Mouse (Mus musculus) embryonic facial prominence, embryonic 10.5 days (tissue): ENCODE data around the gene Lnpk. TPM values are rescaled to one million over a fixed set of nuclear protein-coding genes. Genes with fewer than 3 reads are reported as not detected.

Experiments
- DNase-seq: peaks from one replicate; pipeline ENCODE4 v3.0.0-alpha.2; 2017; ENCODE audit warnings: low spot score
- H3K27ac ChIP-seq: fragments of 300-500 bp; sonication (generic); replicated peaks from 2 replicates; pipeline ENCODE4 v1.5.1; 2016; ENCODE audit warnings: mild to moderate bottlenecking
- H3K27me3 ChIP-seq: fragments of 300-500 bp; sonication (generic); replicated peaks from 2 replicates; pipeline ENCODE4 v1.6.1; 2016; ENCODE audit warnings: low read depth, mild to moderate bottlenecking; ENCODE audit not compliant: poor library complexity, severe bottlenecking
- H3K36me3 ChIP-seq: fragments of 300-500 bp; sonication (generic); replicated peaks from 2 replicates; pipeline ENCODE4 v1.6.1; 2016; ENCODE audit warnings: mild to moderate bottlenecking, moderate library complexity
- H3K4me1 ChIP-seq: fragments of 300-500 bp; sonication (generic); 2 replicates; pipeline ENCODE4 v1.6.1; 2016
- H3K4me3 ChIP-seq: fragments of 300-500 bp; sonication (generic); 2 replicates; pipeline ENCODE4 v1.5.1; 2016; ENCODE audit warnings: mild to moderate bottlenecking, moderate library complexity
- H3K9me3 ChIP-seq: fragments of 300-500 bp; sonication (generic); 2 replicates; pipeline ENCODE4 v1.6.1; 2016; ENCODE audit warnings: mild to moderate bottlenecking
- WGBS: fragments of 180-500 bp; shearing (Covaris S2); methylation state at CpG from one replicate; pipeline ENCODE4 v1.1.7; 2016; 5-methylcytosine and 5-hydroxymethylcytosine counted together
- polyA plus RNA-seq: library from polyadenylated mRNA; unstranded; fragments of >200 nt; fragmentation: Nextera tagmentation; extraction: Ambion mirVana; gene quantifications from 2 replicates; pipeline ENCODE4 v1.2.1, GENCODE M21; 2016

Lnpk gene
- polyA plus RNA-seq, 1 experiment from 2014 or later = 35.3 TPM

GRCm38 (mm10) chr2:74570390-74570789, 8.8 kb downstream of the Lnpk start:
- Histone ChIP-seq H3K27me3 (no peaks in the 10 kb centered on the region), H3K36me3 (peaks cover 39% of the 10 kb centered on the region), H3K4me1 (no peaks in the 10 kb centered on the region), H3K27ac (no peak overlapping the region), H3K9me3 (no peaks in the 10 kb centered on the region), H3K4me3 (no peak overlapping the region)
- no peak for DNase-seq
- WGBS = 73% methylated on average over 4 of the region's 4 CpGs

- peaks cover 39% of the 10 kb centered on the region for H3K36me3 ChIP-seq
- H3K27me3 ChIP-seq = no peaks in the 10 kb centered on the region
- DNase-seq = no peak
- no peak overlapping the region for H3K4me3 ChIP-seq
- no peak overlapping the region for H3K27ac ChIP-seq
- H3K4me1 ChIP-seq = no peaks in the 10 kb centered on the region
- no peaks in the 10 kb centered on the region for H3K9me3 ChIP-seq
- WGBS = 92% methylated on average over 2 of the region's 2 CpGs
Measured at GRCm38 (mm10) chr2:74559822-74560221, 19.4 kb downstream of the Lnpk start.

- DNase-seq = no peak
- no peaks in the 10 kb centered on the region for H3K9me3 ChIP-seq
- H3K27me3 ChIP-seq = no peaks in the 10 kb centered on the region
- H3K27ac ChIP-seq = no peak overlapping the region
- 91% methylated on average over 2 of the region's 2 CpGs for WGBS
- peaks cover 43% of the 10 kb centered on the region for H3K36me3 ChIP-seq
- H3K4me1 ChIP-seq = no peaks in the 10 kb centered on the region
- H3K4me3 ChIP-seq = no peak overlapping the region
Measured at GRCm38 (mm10) chr2:74559092-74559491, 20.1 kb downstream of the Lnpk start.

GRCm38 (mm10) chr2:74557451-74557850, 21.8 kb downstream of the Lnpk start:
- H3K4me1 ChIP-seq = no peaks in the 10 kb centered on the region
- 71% methylated on average over 2 of the region's 2 CpGs for WGBS
- H3K36me3 ChIP-seq = peaks cover 45% of the 10 kb centered on the region
- no peak for DNase-seq
- no peaks in the 10 kb centered on the region for H3K9me3 ChIP-seq
- H3K27ac ChIP-seq = no peak overlapping the region
- H3K4me3 ChIP-seq = no peak overlapping the region
- H3K27me3 ChIP-seq = no peaks in the 10 kb centered on the region

GRCm38 (mm10) chr2:74551929-74552328, 27.3 kb downstream of the Lnpk start:
- Histone ChIP-seq H3K27me3 (no peaks in the 10 kb centered on the region), H3K27ac (no peak overlapping the region), H3K9me3 (no peaks in the 10 kb centered on the region), H3K36me3 (peaks cover 33% of the 10 kb centered on the region), H3K4me3 (no peak overlapping the region), H3K4me1 (no peaks in the 10 kb centered on the region)
- DNase-seq = no peak

- Histone ChIP-seq H3K4me1 (no peaks in the 10 kb centered on the region), H3K27ac (no peak overlapping the region), H3K36me3 (peaks cover 21% of the 10 kb centered on the region), H3K4me3 (no peak overlapping the region), H3K27me3 (no peaks in the 10 kb centered on the region), H3K9me3 (no peaks in the 10 kb centered on the region)
- DNase-seq = no peak
- 64% methylated on average over 2 of the region's 2 CpGs for WGBS
Measured at GRCm38 (mm10) chr2:74548306-74548705, 30.9 kb downstream of the Lnpk start.

GRCm38 (mm10) chr2:74508302-74508701, 70.9 kb downstream of the Lnpk start:
- Histone ChIP-seq H3K4me3 (no peak overlapping the region), H3K4me1 (peaks cover 9% of the 10 kb centered on the region; the same call in 1 of the 2 replicates), H3K36me3 (no peaks in the 10 kb centered on the region), H3K27ac (no peak overlapping the region), H3K9me3 (no peaks in the 10 kb centered on the region), H3K27me3 (no peaks in the 10 kb centered on the region; the same call in 1 of the 2 replicates)
- DNase-seq = no peak
- 63% methylated on average over 5 of the region's 5 CpGs for WGBS

- H3K4me1 ChIP-seq = peaks cover 9% of the 10 kb centered on the region; the same call in 1 of the 2 replicates
Measured at GRCm38 (mm10) chr2:74506439-74506838, 72.8 kb downstream of the Lnpk start.

GRCm38 (mm10) chr2:74500307-74500706, 78.9 kb downstream of the Lnpk start:
- H3K4me1 ChIP-seq = no peaks in the 10 kb centered on the region
- H3K27me3 ChIP-seq = no peaks in the 10 kb centered on the region
- DNase-seq = no peak
- H3K4me3 ChIP-seq = no peak overlapping the region
- H3K27ac ChIP-seq = no peak overlapping the region
- H3K9me3 ChIP-seq = no peaks in the 10 kb centered on the region
- 89% methylated on average over 2 of the region's 2 CpGs for WGBS
- H3K36me3 ChIP-seq = no peaks in the 10 kb centered on the region

More at GRCm38 (mm10) chr2:74506439-74506838, 72.8 kb downstream of the Lnpk start:
- no peaks in the 10 kb centered on the region for H3K9me3 ChIP-seq
- H3K4me3 ChIP-seq = no peak overlapping the region
- H3K27ac ChIP-seq = no peak overlapping the region
- no peak for DNase-seq
- 41% methylated on average over 8 of the region's 8 CpGs for WGBS
- no peaks in the 10 kb centered on the region for H3K36me3 ChIP-seq
- H3K27me3 ChIP-seq = no peaks in the 10 kb centered on the region; the same call in 1 of the 2 replicates

- Histone ChIP-seq H3K36me3 (no peaks in the 10 kb centered on the region), H3K4me1 (no peaks in the 10 kb centered on the region), H3K4me3 (no peak overlapping the region), H3K27me3 (no peaks in the 10 kb centered on the region), H3K9me3 (no peaks in the 10 kb centered on the region), H3K27ac (no peak overlapping the region)
- WGBS = 84% methylated on average over 5 of the region's 5 CpGs
- DNase-seq = no peak
Measured at GRCm38 (mm10) chr2:74497851-74498250, 81.4 kb downstream of the Lnpk start.

GRCm38 (mm10) chr2:74491426-74491825, 87.8 kb downstream of the Lnpk start:
- Histone ChIP-seq H3K27me3 (no peaks in the 10 kb centered on the region), H3K4me1 (peaks cover 3% of the 10 kb centered on the region; the same call in 1 of the 2 replicates), H3K36me3 (no peaks in the 10 kb centered on the region), H3K4me3 (no peak overlapping the region), H3K9me3 (no peaks in the 10 kb centered on the region), H3K27ac (no peak overlapping the region)
- 75% methylated on average over 13 of the region's 13 CpGs for WGBS
- DNase-seq = no peak

- Histone ChIP-seq H3K4me3 (no peak overlapping the region), H3K9me3 (no peaks in the 10 kb centered on the region), H3K27me3 (no peaks in the 10 kb centered on the region), H3K27ac (no peak overlapping the region), H3K4me1 (peaks cover 3% of the 10 kb centered on the region; the same call in 1 of the 2 replicates), H3K36me3 (no peaks in the 10 kb centered on the region)
- no peak for DNase-seq
- WGBS = 81% methylated on average over 1 of the region's 1 CpGs
Measured at GRCm38 (mm10) chr2:74490186-74490585, 89.0 kb downstream of the Lnpk start.

GRCm38 (mm10) chr2:74488443-74488842, 90.8 kb downstream of the Lnpk start:
- no peak overlapping the region for H3K4me3 ChIP-seq
- peaks cover 3% of the 10 kb centered on the region; the same call in 1 of the 2 replicates for H3K4me1 ChIP-seq
- H3K36me3 ChIP-seq = no peaks in the 10 kb centered on the region
- no peak for DNase-seq
- WGBS = 78% methylated on average over 7 of the region's 7 CpGs
- H3K27ac ChIP-seq = no peak overlapping the region
- H3K27me3 ChIP-seq = no peaks in the 10 kb centered on the region
- H3K9me3 ChIP-seq = no peaks in the 10 kb centered on the region

GRCm38 (mm10) chr2:74482651-74483050, 96.6 kb downstream of the Lnpk start:
- H3K9me3 ChIP-seq = no peaks in the 10 kb centered on the region
- no peak for DNase-seq
- H3K27ac ChIP-seq = no peak overlapping the region
- no peaks in the 10 kb centered on the region for H3K4me1 ChIP-seq
- 92% methylated on average over 10 of the region's 10 CpGs for WGBS
- H3K36me3 ChIP-seq = no peaks in the 10 kb centered on the region
- H3K4me3 ChIP-seq = no peak overlapping the region
- H3K27me3 ChIP-seq = no peaks in the 10 kb centered on the region
